ENCODE assay signal across 13 mouse cellular contexts in the genomic region with DNA sequence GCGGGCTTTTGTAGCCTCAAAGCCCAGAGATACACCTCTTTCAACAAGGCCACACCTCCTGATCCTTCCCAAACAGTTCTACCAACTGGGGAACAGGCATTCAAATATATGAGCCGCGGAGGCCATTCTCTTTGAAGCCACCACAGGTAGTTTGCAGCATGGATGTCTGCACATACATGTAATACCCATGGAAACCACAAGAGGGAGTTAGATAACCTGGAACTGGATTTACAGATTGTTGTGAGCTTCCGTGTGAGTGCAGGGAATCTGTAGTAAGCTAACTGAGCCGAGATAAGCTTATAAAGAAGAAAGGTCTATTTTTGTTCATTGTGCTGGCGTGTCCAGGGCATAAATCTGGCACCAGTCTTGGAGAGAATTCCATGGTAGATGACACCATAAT.
A peak's percentile ranks its signal among the peaks of the same experiment; 100 is the strongest.
DNase-seq lines count a peak whose midpoint lies in the region; ATAC-seq and TF ChIP-seq lines count a peak whose summit lies in the region.
"Had no signal": no experiment of that assay in that cellular context is flagged by ENCODE, and none has a peak within 500 bp of the region (broad histone marks: within the 10 kb centered on the region; RNA-seq: fewer than 3 reads in every experiment).

No protein-coding gene starts in this region.

- H3K9me3 ChIP-seq in kidney, postnatal 0 days (replicated peaks; ENCODE audit: low read length) = no peaks in the 10 kb centered on the region
- H3K9me3 ChIP-seq in limb, embryonic 10.5 days (replicated peaks) = no peaks in the 10 kb centered on the region
- H3K9me3 ChIP-seq: limb, embryonic 13.5 days had no signal

- H3K36me3 ChIP-seq in kidney, postnatal 0 days (ENCODE audit: insufficient read depth, low read length) = no peaks in the 10 kb centered on the region
- no peaks in the 10 kb centered on the region for H3K36me3 ChIP-seq in limb, embryonic 10.5 days
- H3K36me3 ChIP-seq: limb, embryonic 13.5 days had no signal

- DNase-seq in kidney, postnatal 0 days (ENCODE audit: low spot score) = no peak
- no peak for DNase-seq in kidney, postnatal 36 days
- DNase-seq in 3T3-L1 (ENCODE audit: low read depth, low spot score) (peak; percentile 28), A20 (ENCODE audit: low read depth, low spot score) (peak; percentile 36), ZHBTc4 (ENCODE audit: low read depth, low spot score) (peak; percentile 83)
- DNase-seq in cerebellum, adult 11-12 months = no peak
- no peak for DNase-seq in limb, embryonic 10.5 days (ENCODE audit: low spot score)
- DNase-seq: cerebellum, postnatal 14 days; heart, postnatal 4 days; kidney, adult 11 months; layer of hippocampus, adult 9-11 months had no signal

- TF ChIP-seq CTCF in kidney, postnatal 0 days (IDR thresholded peaks at IDR 0.05; ENCODE audit: low read depth) = peak; percentile 55; the same call in 1 of the 2 replicates

- WGBS in kidney, postnatal 0 days = 93% methylated on average over 6 of the region's 6 CpGs
- whole genome bisulfite sequencing in limb, embryonic 10.5 days = 89% methylated on average over 6 of the region's 6 CpGs

- H3K4me3 ChIP-seq in kidney, postnatal 0 days (replicated peaks; ENCODE audit: low read depth, low read length) = no peak overlapping the region
- H3K4me3 ChIP-seq in limb, embryonic 10.5 days = no peak overlapping the region
- H3K4me3 ChIP-seq: limb, embryonic 13.5 days; myocyte had no signal

- peaks cover 10% of the 10 kb centered on the region; the same call in 1 of the 2 replicates for H3K4me1 ChIP-seq in kidney, postnatal 0 days (replicated peaks; ENCODE audit: insufficient read depth, low read length)
- H3K4me1 ChIP-seq in limb, embryonic 10.5 days = peaks cover 31% of the 10 kb centered on the region

- no peak for ATAC-seq in kidney, postnatal 0 days (replicated peaks; ENCODE audit: low FRiP score, low read depth)

- no peak overlapping the region for H3K9ac ChIP-seq in kidney, postnatal 0 days (ENCODE audit: low read depth, low read length)
- H3K9ac ChIP-seq: limb, embryonic 13.5 days had no signal

- H3K27me3 ChIP-seq in kidney, postnatal 0 days (ENCODE audit: insufficient read depth, low read length) = no peaks in the 10 kb centered on the region
- H3K27me3 ChIP-seq in limb, embryonic 10.5 days (ENCODE audit: low read depth, poor library complexity, severe bottlenecking) = no peaks in the 10 kb centered on the region
- H3K27me3 ChIP-seq: limb, embryonic 13.5 days had no signal

- no peak overlapping the region for H3K4me2 ChIP-seq in kidney, postnatal 0 days (ENCODE audit: low read length)
- H3K4me2 ChIP-seq: limb, embryonic 13.5 days had no signal

- no peak overlapping the region for H3K27ac ChIP-seq in kidney, postnatal 0 days
- no peak overlapping the region for H3K27ac ChIP-seq in limb, embryonic 10.5 days
- H3K27ac ChIP-seq: limb, embryonic 13.5 days had no signal

Comparison
In these comparisons a context has a peak if more than half of its experiments do, and no peak if none do; other contexts are left out.
1. DNase-seq: peak in 3T3-L1 (single experiment), A20 (single experiment) and ZHBTc4 (single experiment); none in kidney, postnatal 0 days (single experiment), kidney, postnatal 36 days (0 of 2), cerebellum, adult 11-12 months (single experiment) and limb, embryonic 10.5 days (single experiment).